Mouse (Mus musculus): Measurements from ENCODE around the gene D130052B06Rik.

D130052B06Rik gene

DNA sequence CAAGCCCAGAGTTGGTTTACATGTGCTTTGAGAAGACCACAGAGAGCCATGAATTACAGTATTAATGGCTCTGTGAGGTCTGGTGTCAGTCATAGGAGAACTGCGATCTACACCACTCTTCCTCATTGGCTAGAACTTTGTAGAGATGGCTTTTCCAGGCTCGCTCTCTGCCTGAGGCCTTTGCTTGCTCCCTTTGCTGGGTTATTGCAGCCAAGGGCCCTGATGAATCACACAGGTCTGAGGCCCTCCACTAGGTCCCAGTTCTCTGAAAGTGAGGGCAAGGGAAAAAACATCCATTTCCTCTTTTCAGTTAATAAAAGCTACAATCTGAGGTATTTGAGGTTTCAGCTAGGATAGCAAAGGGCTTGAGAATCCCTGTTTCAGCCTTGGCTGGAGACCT, 64.5 kb downstream of the D130052B06Rik start:
- DNase-seq (ENCODE audit: low read depth, low spot score), result no peak

DNA sequence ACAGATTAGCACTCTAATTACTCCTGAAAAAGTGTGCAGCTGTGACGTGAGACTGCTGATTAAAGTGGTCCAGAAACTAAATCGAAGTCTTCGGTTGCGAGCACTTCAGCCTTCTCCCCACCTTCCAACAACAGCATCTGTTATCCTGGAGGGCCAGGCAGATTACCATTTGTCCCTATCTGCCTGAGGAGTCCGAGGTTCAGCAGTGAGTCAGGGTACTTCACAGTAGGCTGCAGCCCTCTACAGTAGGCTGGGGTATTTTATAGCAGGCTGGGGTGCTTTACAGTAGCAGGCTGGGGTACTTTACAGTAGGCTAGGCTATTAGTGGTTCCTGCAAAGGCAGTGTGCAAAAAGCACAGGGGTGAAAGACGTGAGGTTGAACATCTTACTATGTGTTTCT, 69.3 kb downstream of the D130052B06Rik start:
- DNase-seq (ENCODE audit: low read depth, low spot score), result no peak

DNA sequence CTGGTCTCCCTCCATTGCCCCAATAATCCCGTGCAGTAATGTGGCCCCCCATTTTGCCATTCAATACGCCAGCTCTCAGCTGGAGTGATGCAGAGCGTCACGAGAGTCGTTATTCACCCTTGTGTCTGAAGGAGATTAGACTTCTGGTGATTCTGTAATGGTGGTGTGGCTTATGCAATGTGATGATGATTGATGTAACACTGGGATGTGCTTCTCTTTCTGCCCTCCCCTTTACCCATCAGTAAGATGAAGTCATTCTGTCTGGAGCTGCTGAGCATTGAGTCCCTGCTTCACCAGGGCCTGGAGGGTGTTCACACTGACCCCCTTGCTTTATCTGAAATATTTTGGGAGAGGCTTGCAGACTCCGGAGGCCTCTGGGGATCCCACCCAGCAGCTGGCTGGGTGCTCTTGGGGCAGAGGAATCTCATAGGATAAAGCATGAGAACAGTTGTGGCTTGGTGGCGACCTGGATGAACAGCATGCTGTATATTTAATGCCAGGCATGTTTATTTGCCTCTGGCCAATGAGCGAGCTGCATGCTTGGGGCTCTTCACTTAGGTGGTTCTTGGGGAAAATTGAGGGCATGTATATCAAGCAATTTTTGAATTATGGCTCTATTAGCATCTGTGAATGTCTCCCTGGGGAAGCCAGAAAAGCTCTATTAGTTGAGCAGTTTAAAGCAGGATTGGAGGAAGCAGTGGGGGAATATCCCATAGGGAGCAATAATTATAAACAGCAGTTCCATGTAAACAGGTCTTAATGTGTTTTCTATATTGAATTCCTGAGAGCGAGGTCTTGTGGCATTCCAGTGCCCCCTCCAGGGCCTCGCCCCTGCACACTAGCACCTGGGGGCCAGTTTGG, 71.2 kb downstream of the D130052B06Rik start:
- no peak for DNase-seq (ENCODE audit: low read depth, low spot score)

All from CD4-positive, CD25-positive, alpha-beta regulatory T cell, adult 2 months (primary cell).